Mouse (Mus musculus) CH12.LX (cell line): ENCODE data around the gene Cry2. TPM values are rescaled to one million over a fixed set of nuclear protein-coding genes. Genes with fewer than 3 reads are reported as not detected.

Experiments
- DNase-seq: peaks from one replicate; pipeline ENCODE4 v3.0.0-alpha.2; 2013; ENCODE audit errors: extremely low read depth
- H3K27ac ChIP-seq: 2 replicates; pipeline ENCODE4 v1.5.1; 2012; ENCODE audit warnings: low read depth, mild to moderate bottlenecking, control low read depth, moderate library complexity; ENCODE audit not compliant: insufficient read depth
- H3K27me3 ChIP-seq: replicated peaks from 2 replicates; pipeline ENCODE3; 2012; ENCODE audit warnings: inconsistent platforms
- H3K36me3 ChIP-seq, 2 experiments: replicated peaks in 1 of 2; 2 replicates each; pipeline versions ENCODE3 to v1.6.1; 2012; ENCODE audit warnings: inconsistent platforms in 1 of 2, low read length in 1 of 2, mild to moderate bottlenecking in 1 of 2, mixed read lengths in 1 of 2, moderate library complexity in 1 of 2; ENCODE audit not compliant: control insufficient read depth in 1 of 2, insufficient read depth in 1 of 2
- H3K4me1 ChIP-seq, 2 experiments: 2 replicates each; pipeline ENCODE4 v1.6.1; 2012; ENCODE audit warnings: inconsistent platforms in 1 of 2, moderate library complexity in 1 of 2; ENCODE audit not compliant: insufficient read depth in 2 of 2, control insufficient read depth in 1 of 2
- H3K4me2 ChIP-seq: 2 replicates; pipeline ENCODE4 v1.6.1; 2012; ENCODE audit warnings: low read depth, mild to moderate bottlenecking, control low read depth; ENCODE audit not compliant: poor library complexity, insufficient read depth, severe bottlenecking
- H3K4me3 ChIP-seq, 3 experiments: fragments of 150-350 bp in 1 of 3; sonication (generic) in 1 of 3; replicated peaks in 1 of 3; 2 replicates each; pipeline versions ENCODE3 to v1.5.1; 2011 to 2012; ENCODE audit warnings: low read depth in 2 of 3, low read length in 2 of 3, mild to moderate bottlenecking in 2 of 3, moderate library complexity in 2 of 3, control low read depth in 1 of 3, improper control_type of control experiment in 1 of 3, inconsistent platforms in 1 of 3, mixed read lengths in 1 of 3; ENCODE audit not compliant: poor library complexity in 1 of 3
- H3K79me2 ChIP-seq: replicated peaks from 2 replicates; pipeline ENCODE4 v1.6.1; 2012; ENCODE audit warnings: mild to moderate bottlenecking, moderate library complexity; ENCODE audit not compliant: control insufficient read depth, poor library complexity, insufficient read depth, severe bottlenecking; ENCODE audit errors: extremely low read depth
- H3K9ac ChIP-seq: 2 replicates; pipeline ENCODE4 v1.6.1; 2012; ENCODE audit warnings: low read depth, mild to moderate bottlenecking, control low read depth, moderate library complexity; ENCODE audit not compliant: insufficient read depth
- H3K9me3 ChIP-seq: replicated peaks from 2 replicates; pipeline ENCODE3; 2012; ENCODE audit warnings: low read length, inconsistent platforms, mixed read lengths
- CHD1 ChIP-seq: IDR thresholded peaks from 2 replicates; pipeline ENCODE4 v1.6.1; 2012; ENCODE audit warnings: low read depth, low read length, improper control_type of control experiment, inconsistent platforms
- CTCF ChIP-seq, 2 experiments: IDR thresholded peaks in 1 of 2; conservative IDR thresholded peaks in 1 of 2; 2 replicates each; pipeline ENCODE4 v1.5.1; 2011 to 2012; ENCODE audit warnings: low read depth in 2 of 2, low read length in 2 of 2, improper control_type of control experiment in 1 of 2, inconsistent platforms in 1 of 2, mild to moderate bottlenecking in 1 of 2, moderate library complexity in 1 of 2
- E2F4 ChIP-seq: IDR thresholded peaks from 2 replicates; pipeline ENCODE4 v1.6.1; 2011; ENCODE audit warnings: low read depth, low read length, improper control_type of control experiment; ENCODE audit not compliant: insufficient replicate concordance
- IRF4 ChIP-seq: IDR thresholded peaks from 2 replicates; pipeline ENCODE4 v1.6.1; 2014; ENCODE audit warnings: low read depth, mild to moderate bottlenecking, inconsistent platforms, low read length, improper control_type of control experiment
- JUN ChIP-seq: IDR thresholded peaks from 2 replicates; pipeline ENCODE4 v1.6.1; 2011; ENCODE audit warnings: low read depth, mild to moderate bottlenecking, low read length, improper control_type of control experiment, moderate library complexity; ENCODE audit not compliant: insufficient read depth
- JUND ChIP-seq: conservative IDR thresholded peaks from 2 replicates; pipeline ENCODE4 v1.6.1; 2011; ENCODE audit warnings: low read depth, low read length, improper control_type of control experiment
- MAX ChIP-seq: IDR thresholded peaks from 2 replicates; pipeline ENCODE4 v1.6.1; 2011; ENCODE audit warnings: low read length, improper control_type of control experiment
- MEF2A ChIP-seq: IDR thresholded peaks from 2 replicates; pipeline ENCODE4 v1.6.1; 2014; ENCODE audit warnings: low read depth, mild to moderate bottlenecking, inconsistent platforms, low read length, improper control_type of control experiment, borderline replicate concordance
- MXI1 ChIP-seq: IDR thresholded peaks from 2 replicates; pipeline ENCODE4 v1.6.1; 2011; ENCODE audit warnings: mild to moderate bottlenecking, low read depth, low read length, improper control_type of control experiment
- NELFE ChIP-seq: IDR thresholded peaks from 2 replicates; pipeline ENCODE4 v1.6.1; 2011; ENCODE audit warnings: low read depth, low read length, improper control_type of control experiment
- POLR2A ChIP-seq: IDR thresholded peaks from 2 replicates; pipeline ENCODE4 v1.6.1; 2011; ENCODE audit warnings: low read depth, mild to moderate bottlenecking, improper control_type of control experiment, low read length
- RAD21 ChIP-seq: IDR thresholded peaks from 2 replicates; pipeline ENCODE4 v1.6.1; 2011; ENCODE audit warnings: low read depth, mild to moderate bottlenecking, low read length, improper control_type of control experiment, moderate library complexity
- RCOR1 ChIP-seq: conservative IDR thresholded peaks from 2 replicates; pipeline ENCODE4 v1.6.1; 2012; ENCODE audit warnings: low read depth, mild to moderate bottlenecking, inconsistent platforms, low read length, improper control_type of control experiment
- SMC3 ChIP-seq: IDR thresholded peaks from 2 replicates; pipeline ENCODE4 v1.6.1; 2011; ENCODE audit warnings: low read depth, low read length, improper control_type of control experiment
- USF1 ChIP-seq: IDR thresholded peaks from 2 replicates; pipeline ENCODE4 v1.6.1; 2014; ENCODE audit warnings: low read depth, mild to moderate bottlenecking, inconsistent platforms, low read length, improper control_type of control experiment
- USF2 ChIP-seq: conservative IDR thresholded peaks from 2 replicates; pipeline ENCODE4 v1.6.1; 2011; ENCODE audit warnings: low read depth, low read length, improper control_type of control experiment
- ZKSCAN1 ChIP-seq: IDR thresholded peaks from 2 replicates; pipeline ENCODE4 v1.6.1; 2012; ENCODE audit warnings: low read depth, inconsistent platforms, low read length, improper control_type of control experiment, borderline replicate concordance
- dilution Hi-C: fragments of 300-500 bp; cut with MboI; formaldehyde crosslinking; loops from 2 replicates; pipeline ENCODE4 v1.14.3; 2020; ENCODE audit warnings: low sequenced_read_pairs; ENCODE audit not compliant: extremely low pct_unique_long_range_greater_than_20kb, extremely low pct_ligation_motif_present
- in situ Hi-C: fragments of 300-500 bp; cut with MboI; formaldehyde crosslinking; loops from 3 replicates; pipeline ENCODE4 v1.14.3; 2019; ENCODE audit warnings: low sequenced_read_pairs, low pct_ligation_motif_present, low pct_unique_long_range_greater_than_20kb, mixed read lengths
- polyA plus RNA-seq: library from polyadenylated mRNA; unstranded; fragments of >175 nt; gene quantifications from 2 replicates; pipeline ENCODE4 v1.2.1, GENCODE M21; 2012; ENCODE audit warnings: low read depth; ENCODE audit not compliant: insufficient read length
- total RNA-seq, 2 experiments: library from RNA; depleted of rRNA; stranded (reverse); fragments of 300-350 nt in 1 of 2; fragments of >200 nt in 1 of 2; gene quantifications; 2 replicates each; pipeline ENCODE4 v1.2.3; 2012 to 2014

Cry2 gene
- total and polyA plus RNA-seq, 3 experiments: 4.3 to 15.9 (median 12.7) TPM

- Histone ChIP-seq H3K27me3 (no peaks in the 10 kb centered on the region), H3K79me2 (no peaks in the 10 kb centered on the region), H3K4me1 (peaks cover 11 to 39% of the 10 kb centered on the region in 2 experiments), H3K27ac (no peak overlapping the region), H3K9me3 (no peaks in the 10 kb centered on the region), H3K4me3 (no peak overlapping the region), H3K4me2 (no peak overlapping the region), H3K36me3 (peaks cover 57 to 95% of the 10 kb centered on the region in 2 experiments), H3K9ac (no peak overlapping the region)
- no peak for DNase-seq
- in situ Hi-C loops: no loop called here
- dilution Hi-C loops: no loop called here
- TF ChIP-seq USF2: no peak
- no peak for TF ChIP-seq NELFE
- TF ChIP-seq MXI1: no peak
- no peak for TF ChIP-seq RAD21
- TF ChIP-seq CHD1: no peak
- no peak for TF ChIP-seq USF1
- no peak for TF ChIP-seq MAX
- no peak for TF ChIP-seq E2F4
- no peak for TF ChIP-seq JUN
- TF ChIP-seq ZKSCAN1: no peak
- no peak for TF ChIP-seq JUND
- no peak for TF ChIP-seq RCOR1
These were observed 49.7 kb downstream of the Cry2 start for GRCm38 (mm10) chr2:92384101-92384500.

GRCm38 (mm10) chr2:92382759-92383158 is 51.1 kb downstream of the Cry2 start:
- H3K27me3 ChIP-seq: no peaks in the 10 kb centered on the region
- H3K4me3 ChIP-seq: no peak overlapping the region
- dilution Hi-C loops (no loop called here), in situ Hi-C loops (no loop called here)
- H3K36me3 ChIP-seq: peaks cover 70 to 95% of the 10 kb centered on the region in 2 experiments
- H3K9me3 ChIP-seq: no peaks in the 10 kb centered on the region
- H3K27ac ChIP-seq: no peak overlapping the region
- H3K9ac ChIP-seq: no peak overlapping the region
- no peak overlapping the region for H3K4me2 ChIP-seq
- TF ChIP-seq IRF4 (no peak), POLR2A (no peak), SMC3 (no peak), CTCF (conservative IDR thresholded peaks at IDR 0.05 in 1 of 2, IDR thresholded peaks at IDR 0.05 in 1 of 2; ENCODE audit: low read depth in 2 of 2, low read length in 2 of 2) (no peak), MEF2A (no peak), ZKSCAN1 (no peak)
- H3K79me2 ChIP-seq: no peaks in the 10 kb centered on the region
- H3K4me1 ChIP-seq: peaks cover 18 to 41% of the 10 kb centered on the region in 2 experiments
- DNase-seq: no peak
